Mouse (Mus musculus): Measurements from ENCODE around the gene Fam114a1.

DNA sequence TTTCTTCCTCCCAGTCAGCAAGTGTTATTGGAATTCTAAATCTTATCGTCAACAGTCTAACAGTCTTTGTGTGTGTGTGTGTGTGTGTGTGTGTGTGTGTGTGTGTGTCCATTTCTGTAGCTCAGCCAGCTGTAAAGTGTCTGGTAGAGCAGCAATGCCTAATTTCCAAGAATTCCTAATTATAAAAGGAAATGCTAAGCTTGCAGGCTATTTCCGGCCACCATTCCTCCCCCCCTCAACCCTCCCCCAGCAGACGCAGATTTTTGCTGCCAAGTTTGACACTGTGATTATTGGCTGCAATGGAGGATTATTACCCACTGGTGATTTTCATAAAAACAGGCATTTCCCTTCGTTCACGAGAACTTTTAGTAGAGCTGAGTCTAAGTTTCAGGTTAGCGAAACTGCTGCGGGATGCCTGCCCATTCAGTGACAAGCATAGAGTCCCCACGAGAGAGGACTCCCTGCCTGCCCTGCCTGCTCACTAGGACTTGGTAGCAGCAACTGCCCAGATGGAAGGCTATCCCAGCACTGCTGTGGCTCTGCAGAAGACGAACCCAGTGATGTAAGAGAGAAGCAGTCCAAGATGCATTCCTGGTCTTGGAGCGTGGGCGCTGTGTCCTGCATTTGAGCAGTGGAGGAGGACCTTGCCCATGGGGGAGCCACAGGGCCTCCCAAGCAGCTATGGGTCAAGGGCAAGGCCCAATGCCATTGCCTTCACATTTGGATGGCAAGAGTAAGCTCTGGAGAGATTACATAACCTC lies 69.1 kb downstream of the Fam114a1 start:
- TF ChIP-seq GATA1 (IDR thresholded peaks at IDR 0.05; ENCODE audit: borderline replicate concordance, low read length) (no peak), FLI1 (IDR thresholded peaks at IDR 0.05; ENCODE audit: low read length) (no peak)

Measured in megakaryocyte, embryonic 14.5 days (primary cell).